Mouse (Mus musculus): ENCODE measurements around the gene Foxp1. TPM values are rescaled to one million over a fixed set of nuclear protein-coding genes. Genes with fewer than 3 reads are reported as not detected.

Foxp1 gene
- polyA plus RNA-seq, 1 experiment: 129 TPM

DNA sequence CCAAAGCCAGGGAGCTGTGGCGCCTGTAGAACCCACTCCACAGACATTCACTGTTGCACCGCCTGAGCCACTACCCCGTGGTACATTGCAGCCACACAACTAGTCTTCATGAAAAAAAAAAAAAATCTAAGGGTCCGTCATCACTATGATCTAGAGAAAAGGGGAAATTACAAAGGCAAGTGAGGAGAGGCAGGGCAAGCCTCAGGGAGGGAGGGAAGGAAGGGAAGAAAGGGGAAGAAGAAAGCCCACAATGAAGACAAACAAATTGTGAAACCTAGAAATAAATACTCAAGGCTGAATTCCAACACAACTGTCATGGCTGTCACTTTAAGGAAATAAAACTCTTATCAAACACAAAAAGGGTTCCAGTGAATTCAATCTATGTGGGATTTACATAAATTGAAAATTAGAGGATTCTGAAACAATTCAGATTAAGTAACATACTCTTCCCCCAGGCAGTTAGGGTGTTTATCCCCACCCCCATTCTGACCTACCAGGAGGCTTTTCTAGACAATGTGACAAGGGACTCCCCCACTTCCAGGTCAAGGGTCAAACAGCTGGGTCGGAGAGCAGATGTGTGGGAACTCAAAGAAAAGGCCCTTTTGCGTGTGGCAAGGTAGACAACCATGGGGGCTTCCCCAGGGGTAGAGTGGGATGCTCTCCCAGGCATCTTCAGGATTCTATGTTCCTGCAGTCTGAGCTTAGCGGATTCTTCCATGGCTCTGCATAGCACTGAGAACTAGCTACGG lies 32.4 kb downstream of the Foxp1 start:
- peaks cover 23% of the 10 kb centered on the region for H3K4me1 ChIP-seq (replicated peaks; ENCODE audit: control insufficient read depth, insufficient read depth, low read length)
- no peaks in the 10 kb centered on the region for H3K36me3 ChIP-seq (ENCODE audit: control insufficient read depth, insufficient read depth, low read length)
- DNase-seq: no peak
- no peak overlapping the region for H3K27ac ChIP-seq (ENCODE audit: control insufficient read depth, insufficient read depth, low read length)
- WGBS: 66% methylated on average over 8 of the region's 8 CpGs
- H3K27me3 ChIP-seq (ENCODE audit: control insufficient read depth, insufficient read depth, low read length): no peaks in the 10 kb centered on the region
- TF ChIP-seq POLR2A (IDR thresholded peaks at IDR 0.05; ENCODE audit: control insufficient read depth, extremely low read depth, insufficient read depth, low read length, poor library complexity): no peak
- no peak for TF ChIP-seq CTCF (IDR thresholded peaks at IDR 0.05; ENCODE audit: borderline replicate concordance, control insufficient read depth, extremely low read depth, insufficient read depth, low read length, poor library complexity)
- no peak overlapping the region for H3K4me3 ChIP-seq (ENCODE audit: control insufficient read depth, insufficient read depth, low read length)

DNA sequence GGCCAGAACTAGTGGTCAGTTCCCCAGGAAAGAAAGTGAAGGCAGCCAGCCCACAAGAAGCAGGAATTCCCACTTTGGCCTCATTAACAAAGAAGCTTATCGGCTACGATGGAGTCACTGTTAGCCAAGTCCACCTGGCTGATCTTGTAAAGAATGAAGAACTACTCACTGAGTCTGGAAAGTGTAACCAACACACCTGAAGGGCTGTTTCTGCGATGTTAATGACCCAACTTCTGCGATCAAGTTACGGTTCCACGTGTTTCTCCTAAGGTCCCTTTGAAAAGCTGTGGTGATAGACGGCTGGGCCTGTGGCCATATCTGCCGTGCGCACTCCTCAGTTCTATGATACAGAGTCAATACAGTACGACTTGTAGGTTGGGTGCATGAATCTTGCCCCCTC lies 33.1 kb downstream of the Foxp1 start:
- Histone ChIP-seq H3K27me3 (ENCODE audit: control insufficient read depth, insufficient read depth, low read length) (no peaks in the 10 kb centered on the region), H3K4me1 (replicated peaks; ENCODE audit: control insufficient read depth, insufficient read depth, low read length) (peaks cover 25% of the 10 kb centered on the region), H3K36me3 (ENCODE audit: control insufficient read depth, insufficient read depth, low read length) (no peaks in the 10 kb centered on the region), H3K4me3 (ENCODE audit: control insufficient read depth, insufficient read depth, low read length) (no peak overlapping the region), H3K27ac (ENCODE audit: control insufficient read depth, insufficient read depth, low read length) (no peak overlapping the region)
- TF ChIP-seq POLR2A (IDR thresholded peaks at IDR 0.05; ENCODE audit: control insufficient read depth, extremely low read depth, insufficient read depth, low read length, poor library complexity) (no peak), CTCF (IDR thresholded peaks at IDR 0.05; ENCODE audit: borderline replicate concordance, control insufficient read depth, extremely low read depth, insufficient read depth, low read length, poor library complexity) (no peak)
- no peak for DNase-seq
- WGBS: 88% methylated on average over 10 of the region's 10 CpGs

DNA sequence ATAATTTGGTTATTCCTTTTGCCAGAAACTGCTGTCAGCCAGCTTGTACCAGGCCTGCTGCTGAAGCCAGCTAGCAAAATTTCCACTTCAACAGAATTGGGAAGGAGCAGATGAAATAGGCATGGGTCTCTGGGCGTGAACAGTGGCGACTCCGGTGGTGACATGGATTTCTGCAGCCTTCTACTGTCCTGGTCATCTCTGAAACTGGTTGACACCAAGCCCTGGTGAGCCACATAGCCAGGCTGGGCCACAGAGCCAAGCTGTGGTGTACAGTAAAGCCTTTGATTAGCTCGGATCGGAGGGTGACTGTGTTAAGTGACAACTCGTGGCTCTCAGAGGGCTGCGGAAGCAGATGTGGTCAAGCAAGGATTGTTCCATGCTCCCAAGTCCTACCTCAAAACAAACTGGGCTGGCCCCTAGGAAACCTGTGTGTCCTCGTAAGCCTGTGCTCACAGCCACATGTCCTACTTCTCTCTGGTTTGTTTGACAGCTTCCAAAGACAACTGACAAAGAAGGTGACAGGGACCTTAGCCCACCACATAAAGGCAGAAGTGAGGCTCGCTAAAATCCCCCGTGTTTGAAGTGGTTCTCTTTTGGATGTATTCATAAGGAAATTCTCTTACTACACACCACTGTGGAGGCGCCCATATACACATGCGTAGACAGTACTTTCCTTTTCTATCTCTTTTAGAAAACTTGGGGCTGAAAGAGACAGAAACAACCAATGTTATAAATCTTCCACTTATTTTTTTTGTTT lies 36.5 kb downstream of the Foxp1 start:
- 36% methylated on average over 12 of the region's 12 CpGs for WGBS
- H3K4me1 ChIP-seq (replicated peaks; ENCODE audit: control insufficient read depth, insufficient read depth, low read length): peaks cover 26% of the 10 kb centered on the region
- H3K27me3 ChIP-seq (ENCODE audit: control insufficient read depth, insufficient read depth, low read length): no peaks in the 10 kb centered on the region
- TF ChIP-seq POLR2A (IDR thresholded peaks at IDR 0.05; ENCODE audit: control insufficient read depth, extremely low read depth, insufficient read depth, low read length, poor library complexity): no peak
- no peak overlapping the region for H3K27ac ChIP-seq (ENCODE audit: control insufficient read depth, insufficient read depth, low read length)
- no peak overlapping the region for H3K4me3 ChIP-seq (ENCODE audit: control insufficient read depth, insufficient read depth, low read length)
- no peaks in the 10 kb centered on the region for H3K36me3 ChIP-seq (ENCODE audit: control insufficient read depth, insufficient read depth, low read length)
- peak; percentile 44 for DNase-seq

DNA sequence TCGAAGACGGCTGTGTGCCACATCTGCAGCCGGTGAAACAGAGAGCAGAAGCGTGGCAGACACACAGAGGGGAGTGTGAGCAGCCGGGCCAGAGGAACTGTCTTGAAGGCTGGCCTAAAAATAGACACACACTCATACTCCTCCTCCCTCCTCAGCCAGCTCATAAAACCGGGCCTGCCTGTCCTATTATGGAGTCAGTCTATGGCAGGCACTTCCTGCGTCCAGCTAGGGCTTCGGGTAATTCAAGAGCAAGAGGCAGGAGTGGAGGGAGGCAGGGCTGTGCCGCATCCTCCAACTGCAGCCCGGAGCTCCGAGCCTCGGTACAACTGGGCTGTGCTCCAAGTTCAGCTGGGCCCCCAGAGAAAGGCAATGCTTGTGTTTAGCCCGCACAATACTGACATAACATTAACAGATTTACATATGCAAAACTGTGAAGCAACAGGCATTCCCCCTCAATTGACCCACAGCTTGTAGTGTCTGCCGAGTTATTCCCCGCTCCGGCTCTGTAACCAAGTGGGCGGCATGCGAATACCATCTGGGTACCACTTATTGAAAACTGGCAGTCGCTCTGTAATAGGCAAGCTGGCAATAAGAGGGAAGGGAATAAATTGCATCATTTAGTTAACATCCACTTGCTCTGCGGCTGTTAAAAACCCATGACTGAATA lies 37.2 kb downstream of the Foxp1 start:
- TF ChIP-seq POLR2A (IDR thresholded peaks at IDR 0.05; ENCODE audit: control insufficient read depth, extremely low read depth, insufficient read depth, low read length, poor library complexity) (no peak), CTCF (IDR thresholded peaks at IDR 0.05; ENCODE audit: borderline replicate concordance, control insufficient read depth, extremely low read depth, insufficient read depth, low read length, poor library complexity) (no peak)
- Histone ChIP-seq H3K4me3 (ENCODE audit: control insufficient read depth, insufficient read depth, low read length) (peak overlapping the region; percentile 3; the same call in 1 of the 2 replicates), H3K27me3 (ENCODE audit: control insufficient read depth, insufficient read depth, low read length) (no peaks in the 10 kb centered on the region), H3K27ac (ENCODE audit: control insufficient read depth, insufficient read depth, low read length) (no peak overlapping the region), H3K4me1 (replicated peaks; ENCODE audit: control insufficient read depth, insufficient read depth, low read length) (peaks cover 22% of the 10 kb centered on the region), H3K36me3 (ENCODE audit: control insufficient read depth, insufficient read depth, low read length) (no peaks in the 10 kb centered on the region)
- peak; percentile 73 for DNase-seq
- 35% methylated on average over 20 of the region's 20 CpGs for WGBS

DNA sequence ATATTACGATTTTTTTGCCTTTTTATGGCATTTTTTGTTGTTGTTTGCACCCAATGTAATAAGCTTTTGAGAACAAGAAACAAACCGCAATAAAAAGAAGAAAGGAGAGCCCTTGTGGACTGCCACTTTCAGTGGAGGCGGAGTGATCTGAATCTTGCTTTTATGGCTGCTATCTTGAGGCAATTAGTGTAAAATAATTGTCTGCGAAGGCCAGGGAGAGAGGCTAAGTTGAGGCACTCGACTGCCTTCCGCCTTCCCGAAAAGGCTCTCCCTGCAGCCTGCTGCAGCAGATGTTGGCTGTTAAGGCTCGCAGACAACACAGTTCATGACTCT lies 37.7 kb downstream of the Foxp1 start:
- WGBS: 20% methylated on average over 8 of the region's 8 CpGs
- no peak for DNase-seq
- TF ChIP-seq POLR2A (IDR thresholded peaks at IDR 0.05; ENCODE audit: control insufficient read depth, extremely low read depth, insufficient read depth, low read length, poor library complexity) (no peak), CTCF (IDR thresholded peaks at IDR 0.05; ENCODE audit: borderline replicate concordance, control insufficient read depth, extremely low read depth, insufficient read depth, low read length, poor library complexity) (no peak)
- Histone ChIP-seq H3K27ac (ENCODE audit: control insufficient read depth, insufficient read depth, low read length) (no peak overlapping the region), H3K4me1 (replicated peaks; ENCODE audit: control insufficient read depth, insufficient read depth, low read length) (peaks cover 21% of the 10 kb centered on the region), H3K4me3 (ENCODE audit: control insufficient read depth, insufficient read depth, low read length) (no peak overlapping the region), H3K36me3 (ENCODE audit: control insufficient read depth, insufficient read depth, low read length) (no peaks in the 10 kb centered on the region), H3K27me3 (ENCODE audit: control insufficient read depth, insufficient read depth, low read length) (no peaks in the 10 kb centered on the region)

DNA sequence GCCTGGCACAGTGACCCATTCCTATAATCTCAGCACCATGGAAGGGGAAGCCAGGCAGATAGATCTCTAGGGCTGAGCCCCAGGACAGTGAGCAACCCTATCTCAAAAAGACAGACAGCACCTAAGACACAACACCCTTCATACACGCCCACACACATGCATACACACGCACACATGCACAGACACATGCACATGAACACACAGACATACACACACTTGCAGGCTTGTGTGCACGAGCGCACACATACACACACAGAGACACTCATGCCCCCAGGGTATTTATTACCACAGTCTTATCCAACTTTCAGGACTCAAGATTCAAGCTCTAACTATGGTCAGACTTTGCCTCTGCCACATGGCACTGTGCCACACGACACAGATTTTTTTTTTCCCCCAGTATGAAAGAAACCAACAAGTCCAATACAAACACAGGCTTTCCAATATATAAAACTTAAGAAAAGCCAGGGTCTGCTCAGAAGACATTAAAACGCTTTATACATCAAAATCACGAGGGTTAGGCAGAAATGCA lies 38.3 kb downstream of the Foxp1 start:
- H3K4me3 ChIP-seq (ENCODE audit: control insufficient read depth, insufficient read depth, low read length): no peak overlapping the region
- no peak overlapping the region for H3K27ac ChIP-seq (ENCODE audit: control insufficient read depth, insufficient read depth, low read length)
- H3K4me1 ChIP-seq (replicated peaks; ENCODE audit: control insufficient read depth, insufficient read depth, low read length): peaks cover 21% of the 10 kb centered on the region
- H3K27me3 ChIP-seq (ENCODE audit: control insufficient read depth, insufficient read depth, low read length): no peaks in the 10 kb centered on the region
- no peak for TF ChIP-seq CTCF (IDR thresholded peaks at IDR 0.05; ENCODE audit: borderline replicate concordance, control insufficient read depth, extremely low read depth, insufficient read depth, low read length, poor library complexity)
- no peak for TF ChIP-seq POLR2A (IDR thresholded peaks at IDR 0.05; ENCODE audit: control insufficient read depth, extremely low read depth, insufficient read depth, low read length, poor library complexity)
- no peak for DNase-seq
- WGBS: 90% methylated on average over 7 of the region's 7 CpGs
- H3K36me3 ChIP-seq (ENCODE audit: control insufficient read depth, insufficient read depth, low read length): no peaks in the 10 kb centered on the region
